Mouse (Mus musculus) hindbrain, embryonic 11.5 days (tissue): ENCODE measurements at regions not wholly inside any gene's neighbourhood (a gene's known extent, or its start where the extent isn't known, plus 50 kb on each side); places are given as distances from the start of the nearest gene placed in this dataset.
A peak's percentile ranks its signal among the peaks of the same experiment; 100 is the strongest.

Source experiments
- ATAC-seq: fragments of 200-750 bp; cut with Nextera tagmentation; 2 replicates; pipeline ENCODE4 v1.8.0; 2017; ENCODE audit warnings: mild to moderate bottlenecking, moderate TSS enrichment, moderate library complexity; ENCODE audit not compliant: low FRiP score
- DNase-seq: peaks from one replicate; pipeline ENCODE4 v3.0.0-alpha.2; 2015; ENCODE audit warnings: low spot score
- H3K27ac ChIP-seq: fragments of 300-500 bp; sonication (generic); 2 replicates; pipeline ENCODE4 v1.5.1; 2014; ENCODE audit warnings: mild to moderate bottlenecking, low read depth, low read length
- H3K27me3 ChIP-seq: fragments of 300-500 bp; sonication (generic); 2 replicates; pipeline ENCODE4 v1.6.1; 2014; ENCODE audit warnings: mild to moderate bottlenecking, low read length, moderate library complexity, mixed read lengths; ENCODE audit not compliant: control insufficient read depth, insufficient read depth
- H3K36me3 ChIP-seq: fragments of 300-500 bp; sonication (generic); 2 replicates; pipeline ENCODE4 v1.6.1; 2014; ENCODE audit warnings: mild to moderate bottlenecking, low read length, moderate library complexity, mixed read lengths; ENCODE audit not compliant: control insufficient read depth, insufficient read depth
- H3K4me1 ChIP-seq: fragments of 300-500 bp; sonication (generic); replicated peaks from 2 replicates; pipeline ENCODE4 v1.6.1; 2014; ENCODE audit warnings: low read length, mixed read lengths; ENCODE audit not compliant: control insufficient read depth, insufficient read depth
- H3K4me2 ChIP-seq: fragments of 300-500 bp; sonication (generic); replicated peaks from 2 replicates; pipeline ENCODE4 v1.6.1; 2014; ENCODE audit warnings: mild to moderate bottlenecking, low read depth, low read length
- H3K4me3 ChIP-seq: fragments of 300-500 bp; sonication (generic); 2 replicates; pipeline ENCODE4 v1.5.1; 2014; ENCODE audit warnings: low read depth, low read length
- H3K9ac ChIP-seq: fragments of 300-500 bp; sonication (generic); 2 replicates; pipeline ENCODE4 v1.6.1; 2014; ENCODE audit warnings: low read depth, low read length
- H3K9me3 ChIP-seq: fragments of 300-500 bp; sonication (generic); 2 replicates; pipeline ENCODE4 v1.6.1; 2016; ENCODE audit warnings: low read length; ENCODE audit not compliant: control insufficient read depth
- WGBS: fragments of 180-500 bp; shearing (Covaris S2); extraction: QIAGEN DNeasy Blood & Tissue Kit; methylation state at CpG from one replicate; pipeline ENCODE4 v1.1.7; 2014; 5-methylcytosine and 5-hydroxymethylcytosine counted together

GRCm38 (mm10) chr4:55294255-55294687 is 55.6 kb upstream of the Rad23b start:
- H3K9ac ChIP-seq, result peak overlapping the region; percentile 57
- H3K27me3 ChIP-seq, result no peaks in the 10 kb centered on the region
- H3K4me2 ChIP-seq, result peak overlapping the region; percentile 41
- peak overlapping the region; percentile 19 for H3K4me3 ChIP-seq
- H3K36me3 ChIP-seq, result no peaks in the 10 kb centered on the region
- under 1% methylated on average over 14 of the region's 14 CpGs for WGBS
- H3K27ac ChIP-seq, result peak overlapping the region; percentile 77
- H3K4me1 ChIP-seq, result 0 out of 2 replicates have a peak, but pooled peaks cover 4% of the 10 kb centered on the region
- H3K9me3 ChIP-seq, result no peaks in the 10 kb centered on the region
- peak; percentile 92 for ATAC-seq
- DNase-seq, result peak; percentile 85

GRCm38 (mm10) chr4:55297841-55298240 is 52.0 kb upstream of the Rad23b start:
- DNase-seq (no peak), ATAC-seq (no peak)
- Histone ChIP-seq H3K9ac (no peak overlapping the region), H3K4me2 (no peak overlapping the region), H3K4me1 (0 out of 2 replicates have a peak, but pooled peaks cover 3% of the 10 kb centered on the region), H3K4me3 (no peak overlapping the region), H3K36me3 (no peaks in the 10 kb centered on the region), H3K9me3 (no peaks in the 10 kb centered on the region), H3K27ac (no peak overlapping the region), H3K27me3 (no peaks in the 10 kb centered on the region)
- WGBS, result 88% methylated on average over 3 of the region's 3 CpGs
